In the genomic region with DNA sequence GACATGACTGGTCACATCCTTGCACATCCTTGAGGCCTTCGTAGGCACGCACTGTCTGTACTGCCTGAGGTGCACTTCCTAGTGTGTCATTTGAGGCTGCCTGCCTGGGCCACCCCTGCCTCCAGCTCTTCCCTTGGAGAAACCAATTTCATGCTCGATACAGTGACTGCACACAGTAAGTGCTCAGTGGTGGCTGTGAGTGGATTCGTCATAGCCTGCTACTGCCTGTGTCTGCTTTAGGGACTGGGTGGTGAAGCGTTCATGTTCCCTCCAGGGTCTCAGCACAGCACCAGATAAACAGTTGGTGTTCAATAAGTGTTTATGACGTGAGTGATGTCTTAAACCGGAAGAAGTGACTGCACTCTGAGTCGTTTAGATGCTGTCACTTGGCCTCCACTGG, we compare ENCODE assay signal across 21 mouse cellular contexts. TPM values are rescaled to one million over a fixed set of nuclear protein-coding genes. Genes with fewer than 3 reads are reported as not detected.
DNase-seq lines count a peak whose midpoint lies in the region; ATAC-seq lines count a peak whose summit lies in the region.
"Had no signal": no experiment of that assay in that cellular context is flagged by ENCODE, and none has a peak within 500 bp of the region (broad histone marks: within the 10 kb centered on the region; RNA-seq: fewer than 3 reads in every experiment).

No protein-coding gene starts in this region.

- no peak overlapping the region for H3K4me2 ChIP-seq in kidney, embryonic 16.5 days (replicated peaks; ENCODE audit: low read depth, low read length)
- no peak overlapping the region for H3K4me2 ChIP-seq in hindbrain, embryonic 14.5 days (replicated peaks)
- no peak overlapping the region for H3K4me2 ChIP-seq in hindbrain, embryonic 16.5 days (ENCODE audit: low read length)
- H3K4me2 ChIP-seq: embryonic facial prominence, embryonic 12.5 days; embryonic facial prominence, embryonic 15.5 days; heart, embryonic 11.5 days had no signal

- no peaks in the 10 kb centered on the region for H3K4me1 ChIP-seq in kidney, embryonic 16.5 days (ENCODE audit: insufficient read depth, low read length)
- no peaks in the 10 kb centered on the region; the same call in 1 of the 2 replicates for H3K4me1 ChIP-seq in hindbrain, embryonic 14.5 days (replicated peaks; ENCODE audit: control insufficient read depth, insufficient read depth, low read length)
- no peaks in the 10 kb centered on the region for H3K4me1 ChIP-seq in hindbrain, embryonic 16.5 days (ENCODE audit: control insufficient read depth, insufficient read depth, low read depth, low read length)
- H3K4me1 ChIP-seq: embryonic facial prominence, embryonic 15.5 days had no signal

- H3K27ac ChIP-seq in kidney, embryonic 16.5 days (ENCODE audit: low read length): no peak overlapping the region
- no peak overlapping the region for H3K27ac ChIP-seq in hindbrain, embryonic 14.5 days
- no peak overlapping the region for H3K27ac ChIP-seq in hindbrain, embryonic 16.5 days (ENCODE audit: low read depth, low read length)
- H3K27ac ChIP-seq: embryonic facial prominence, embryonic 12.5 days; embryonic facial prominence, embryonic 15.5 days; gastrocnemius, adult 2 months had no signal

- ATAC-seq in kidney, embryonic 16.5 days (ENCODE audit: low FRiP score, low TSS enrichment): peak; percentile 50; the same call in 1 of the 2 replicates
- 0 out of 2 replicates have a peak, but pooled peaks have one; percentile 40 for ATAC-seq in hindbrain, embryonic 14.5 days (ENCODE audit: low FRiP score)
- peak; percentile 47; the same call in 1 of the 2 replicates for ATAC-seq in hindbrain, embryonic 16.5 days
- ATAC-seq: CD4-positive, CD25-positive, alpha-beta regulatory T cell, adult 4 months; forebrain, embryonic 14.5 days; forebrain, postnatal 0 days had no signal

- 69% methylated on average over 8 of the region's 8 CpGs for WGBS in kidney, embryonic 16.5 days
- WGBS in hindbrain, embryonic 14.5 days: 62% methylated on average over 8 of the region's 8 CpGs
- WGBS in hindbrain, embryonic 16.5 days: 63% methylated on average over 8 of the region's 8 CpGs

- H3K4me3 ChIP-seq in kidney, embryonic 16.5 days (ENCODE audit: low read length): no peak overlapping the region
- H3K4me3 ChIP-seq in hindbrain, embryonic 14.5 days (replicated peaks; ENCODE audit: low read length): no peak overlapping the region
- H3K4me3 ChIP-seq in hindbrain, embryonic 16.5 days (ENCODE audit: low read length): no peak overlapping the region
- H3K4me3 ChIP-seq: embryonic facial prominence, embryonic 12.5 days; embryonic facial prominence, embryonic 15.5 days; gastrocnemius, adult 2 months had no signal

- no peak overlapping the region for H3K9ac ChIP-seq in kidney, embryonic 16.5 days (replicated peaks; ENCODE audit: low read length)
- no peak overlapping the region for H3K9ac ChIP-seq in hindbrain, embryonic 14.5 days
- H3K9ac ChIP-seq in hindbrain, embryonic 16.5 days (ENCODE audit: low read depth, low read length): no peak overlapping the region
- H3K9ac ChIP-seq: embryonic facial prominence, embryonic 12.5 days; embryonic facial prominence, embryonic 15.5 days; forebrain, postnatal 0 days had no signal

- DNase-seq in kidney, postnatal 25 days: no peak
- DNase-seq in hindbrain, embryonic 14.5 days (ENCODE audit: low spot score): no peak
- DNase-seq in left cerebral cortex, adult 18-20 months (ENCODE audit: low spot score in 2 of 2): no peak
- no peak for DNase-seq in retina, postnatal 1 day
- DNase-seq: adrenal gland, adult 2 months; adrenal gland, postnatal 14 days; cerebellum, adult 11 months; cerebellum, adult 2 months; cerebellum, adult 9-11 months; cerebellum, postnatal 25 days; forebrain, postnatal 0 days; gastrocnemius, adult 2 months; gastrocnemius, postnatal 14 days; heart, adult 11 months had no signal

- H3K9me3 ChIP-seq in kidney, embryonic 16.5 days (ENCODE audit: low read length): peaks cover 6% of the 10 kb centered on the region; the same call in 1 of the 2 replicates
- H3K9me3 ChIP-seq in hindbrain, embryonic 14.5 days (ENCODE audit: control insufficient read depth, low read length): no peaks in the 10 kb centered on the region
- H3K9me3 ChIP-seq in hindbrain, embryonic 16.5 days (ENCODE audit: control insufficient read depth, low read length): no peaks in the 10 kb centered on the region
- H3K9me3 ChIP-seq: embryonic facial prominence, embryonic 12.5 days; embryonic facial prominence, embryonic 15.5 days had no signal

- no peaks in the 10 kb centered on the region for H3K36me3 ChIP-seq in kidney, embryonic 16.5 days (ENCODE audit: insufficient read depth, low read length)
- no peaks in the 10 kb centered on the region for H3K36me3 ChIP-seq in hindbrain, embryonic 14.5 days (replicated peaks; ENCODE audit: control insufficient read depth, insufficient read depth)
- H3K36me3 ChIP-seq in hindbrain, embryonic 16.5 days (ENCODE audit: control insufficient read depth, insufficient read depth, low read length): no peaks in the 10 kb centered on the region; the same call in 1 of the 2 replicates
- H3K36me3 ChIP-seq: embryonic facial prominence, embryonic 12.5 days; embryonic facial prominence, embryonic 15.5 days had no signal

- no peaks in the 10 kb centered on the region for H3K27me3 ChIP-seq in kidney, embryonic 16.5 days (ENCODE audit: insufficient read depth, low read length)
- H3K27me3 ChIP-seq in hindbrain, embryonic 14.5 days (ENCODE audit: control insufficient read depth, insufficient read depth, low read length): no peaks in the 10 kb centered on the region
- no peaks in the 10 kb centered on the region for H3K27me3 ChIP-seq in hindbrain, embryonic 16.5 days (replicated peaks; ENCODE audit: control insufficient read depth, insufficient read depth, low read length)
- H3K27me3 ChIP-seq: embryonic facial prominence, embryonic 12.5 days; embryonic facial prominence, embryonic 15.5 days had no signal

RNA-seq across cellular contexts. Expression of gene Pheta1, which starts 34.6 kb away (rescaled TPM):
- polyA plus RNA-seq in kidney, embryonic 16.5 days (2015; fragmentation: Nextera tagmentation; extraction: Ambion mirVana): 28.9 and 33.2 TPM in 2 replicates
- polyA plus RNA-seq in hindbrain, embryonic 14.5 days (2014; fragmentation: Nextera tagmentation; extraction: Ambion mirVana): 28.7 and 32.3 TPM in 2 replicates
- 34.1 and 39.5 TPM in 2 replicates for polyA plus RNA-seq in hindbrain, embryonic 16.5 days (2015; fragmentation: Nextera tagmentation; extraction: Ambion mirVana)
- 10 to 100 TPM in 1 of 2 experiments, 1 to 10 TPM in 1; 9.8 to 10.1 TPM for total RNA-seq in left cerebral cortex, adult 18-20 months (2021)

RNA-seq across cellular contexts. Expression of gene Sh2b3, which starts 45.9 kb away (rescaled TPM):
- polyA plus RNA-seq in kidney, embryonic 16.5 days (2015; fragmentation: Nextera tagmentation; extraction: Ambion mirVana): 17.4 and 17.8 TPM in 2 replicates
- polyA plus RNA-seq in hindbrain, embryonic 14.5 days (2014; fragmentation: Nextera tagmentation; extraction: Ambion mirVana): 8.8 and 9.1 TPM in 2 replicates
- polyA plus RNA-seq in hindbrain, embryonic 16.5 days (2015; fragmentation: Nextera tagmentation; extraction: Ambion mirVana): 5.2 and 6.9 TPM in 2 replicates
- 10 to 100 TPM; 24.3 to 26.4 TPM for total RNA-seq in left cerebral cortex, adult 18-20 months (2021)
